Mouse (Mus musculus) stomach, embryonic 15.5 days (tissue): ENCODE data around the gene C530025M09Rik. TPM values are rescaled to one million over a fixed set of nuclear protein-coding genes. Genes with fewer than 3 reads are reported as not detected.

Source experiments
- ATAC-seq: fragments of 200-750 bp; cut with Nextera tagmentation; 2 replicates; pipeline ENCODE4 v1.8.0; 2017; ENCODE audit warnings: low read depth, moderate number of reproducible peaks, moderate TSS enrichment; ENCODE audit not compliant: insufficient read depth, low FRiP score
- H3K27ac ChIP-seq: fragments of 300-500 bp; sonication (generic); 2 replicates; pipeline ENCODE4 v1.5.1; 2015; ENCODE audit warnings: mild to moderate bottlenecking, inconsistent platforms
- H3K27me3 ChIP-seq: fragments of 300-500 bp; sonication (generic); replicated peaks from 2 replicates; pipeline ENCODE4 v1.6.1; 2015; ENCODE audit warnings: inconsistent platforms
- H3K36me3 ChIP-seq: fragments of 300-500 bp; sonication (generic); 2 replicates; pipeline ENCODE4 v1.6.1; 2015; ENCODE audit warnings: inconsistent platforms
- H3K4me1 ChIP-seq: fragments of 300-500 bp; sonication (generic); 2 replicates; pipeline ENCODE4 v1.6.1; 2015; ENCODE audit warnings: inconsistent platforms
- H3K4me2 ChIP-seq: fragments of 300-500 bp; sonication (generic); 2 replicates; pipeline ENCODE4 v1.6.1; 2015; ENCODE audit warnings: mild to moderate bottlenecking, inconsistent platforms
- H3K4me3 ChIP-seq: fragments of 300-500 bp; sonication (generic); replicated peaks from 2 replicates; pipeline ENCODE4 v1.5.1; 2015; ENCODE audit warnings: inconsistent platforms
- H3K9ac ChIP-seq: fragments of 300-500 bp; sonication (generic); 2 replicates; pipeline ENCODE4 v1.6.1; 2015; ENCODE audit warnings: inconsistent platforms
- H3K9me3 ChIP-seq: fragments of 300-500 bp; sonication (generic); 2 replicates; pipeline ENCODE4 v1.6.1; 2016; ENCODE audit warnings: inconsistent platforms
- WGBS: fragments of 180-500 bp; shearing (Covaris S2); methylation state at CpG from one replicate; pipeline ENCODE4 v1.1.7; 2015; 5-methylcytosine and 5-hydroxymethylcytosine counted together
- polyA plus RNA-seq: library from polyadenylated mRNA; unstranded; fragments of >200 nt; fragmentation: Nextera tagmentation; extraction: Ambion mirVana; gene quantifications from 2 replicates; pipeline ENCODE4 v1.2.1, GENCODE M21; 2015

C530025M09Rik gene
- polyA plus RNA-seq, 1 experiment from 2014 or later, result not detected

GRCm38 (mm10) chr2:149832301-149832700, 1.3 kb upstream of the C530025M09Rik start:
- WGBS, result 16% methylated on average over 5 of the region's 5 CpGs
- Histone ChIP-seq H3K4me1 (peaks cover 15% of the 10 kb centered on the region), H3K27ac (no peak overlapping the region), H3K27me3 (peaks cover 26% of the 10 kb centered on the region), H3K4me3 (no peak overlapping the region), H3K9me3 (no peaks in the 10 kb centered on the region), H3K4me2 (peak overlapping the region; percentile 95; the same call in 1 of the 2 replicates), H3K36me3 (no peaks in the 10 kb centered on the region), H3K9ac (no peak overlapping the region)
- ATAC-seq, result no peak

GRCm38 (mm10) chr2:149831459-149832245, 639 bp upstream of the C530025M09Rik start:
- 0 out of 2 replicates have a peak, but pooled peaks have one; percentile 6 for ATAC-seq
- H3K9me3 ChIP-seq, result no peaks in the 10 kb centered on the region
- peaks cover 26% of the 10 kb centered on the region for H3K27me3 ChIP-seq
- H3K4me2 ChIP-seq, result peak overlapping the region; percentile 95
- no peak overlapping the region for H3K27ac ChIP-seq
- WGBS, result 3% methylated on average over 29 of the region's 29 CpGs
- no peaks in the 10 kb centered on the region for H3K36me3 ChIP-seq
- peak overlapping the region; percentile 49 for H3K4me3 ChIP-seq
- no peak overlapping the region for H3K9ac ChIP-seq
- peaks cover 15% of the 10 kb centered on the region for H3K4me1 ChIP-seq

- Histone ChIP-seq H3K9ac (no peak overlapping the region), H3K4me1 (peaks cover 15% of the 10 kb centered on the region), H3K27ac (no peak overlapping the region), H3K27me3 (peaks cover 26% of the 10 kb centered on the region), H3K36me3 (no peaks in the 10 kb centered on the region), H3K4me2 (peak overlapping the region; percentile 95), H3K9me3 (no peaks in the 10 kb centered on the region), H3K4me3 (peak overlapping the region; percentile 49)
- ATAC-seq, result peak; percentile 57; the same call in 1 of the 2 replicates
- 4% methylated on average over 26 of the region's 26 CpGs for WGBS
Measured at GRCm38 (mm10) chr2:149829955-149830535, 968 bp downstream of the C530025M09Rik start.

- Histone ChIP-seq H3K9me3 (no peaks in the 10 kb centered on the region), H3K9ac (no peak within 1 kb of the TSS), H3K4me2 (peak within 1 kb of the TSS; percentile 95), H3K27me3 (peaks cover 26% of the 10 kb centered on the region), H3K4me1 (peaks cover 15% of the 10 kb centered on the region), H3K36me3 (no peaks in the 10 kb centered on the region), H3K4me3 (peak within 1 kb of the TSS; percentile 49), H3K27ac (no peak within 1 kb of the TSS)
- 77% methylated on average over 2 of the region's 2 CpGs for WGBS
- ATAC-seq, result no peak
Measured at GRCm38 (mm10) chr2:149828911-149829310, 2.1 kb downstream of the C530025M09Rik start, which contains the start of gene Syndig1. TSS of gene Syndig1 (plus strand) at chr2:149829211.

GRCm38 (mm10) chr2:149820201-149820600, 10.8 kb downstream of the C530025M09Rik start:
- 47% methylated on average over 2 of the region's 2 CpGs for WGBS
- no peak overlapping the region for H3K4me3 ChIP-seq
- H3K36me3 ChIP-seq, result no peaks in the 10 kb centered on the region
- H3K27me3 ChIP-seq, result no peaks in the 10 kb centered on the region
- H3K4me1 ChIP-seq, result no peaks in the 10 kb centered on the region
- H3K9ac ChIP-seq, result no peak overlapping the region
- ATAC-seq, result no peak
- no peaks in the 10 kb centered on the region for H3K9me3 ChIP-seq
- H3K4me2 ChIP-seq, result no peak overlapping the region
- no peak overlapping the region for H3K27ac ChIP-seq

- H3K4me1 ChIP-seq, result no peaks in the 10 kb centered on the region
- H3K9me3 ChIP-seq, result no peaks in the 10 kb centered on the region
- H3K36me3 ChIP-seq, result no peaks in the 10 kb centered on the region
- no peaks in the 10 kb centered on the region for H3K27me3 ChIP-seq
- H3K4me2 ChIP-seq, result no peak overlapping the region
- no peak overlapping the region for H3K9ac ChIP-seq
- H3K27ac ChIP-seq, result no peak overlapping the region
- no peak for ATAC-seq
- no peak overlapping the region for H3K4me3 ChIP-seq
- WGBS, result 86% methylated on average over 3 of the region's 3 CpGs
Measured at GRCm38 (mm10) chr2:149819751-149820150, 11.3 kb downstream of the C530025M09Rik start.

GRCm38 (mm10) chr2:149818395-149818794, 12.6 kb downstream of the C530025M09Rik start:
- H3K27ac ChIP-seq, result no peak overlapping the region
- H3K4me2 ChIP-seq, result no peak overlapping the region
- H3K4me1 ChIP-seq, result no peaks in the 10 kb centered on the region
- H3K36me3 ChIP-seq, result no peaks in the 10 kb centered on the region
- no peak overlapping the region for H3K9ac ChIP-seq
- H3K9me3 ChIP-seq, result no peaks in the 10 kb centered on the region
- H3K4me3 ChIP-seq, result no peak overlapping the region
- 58% methylated on average over 3 of the region's 3 CpGs for WGBS
- no peak for ATAC-seq
- no peaks in the 10 kb centered on the region for H3K27me3 ChIP-seq

GRCm38 (mm10) chr2:149812899-149813298, 18.1 kb downstream of the C530025M09Rik start:
- H3K9me3 ChIP-seq, result no peaks in the 10 kb centered on the region
- H3K9ac ChIP-seq, result no peak overlapping the region
- H3K27me3 ChIP-seq, result no peaks in the 10 kb centered on the region
- WGBS, result 81% methylated on average over 2 of the region's 2 CpGs
- H3K4me2 ChIP-seq, result no peak overlapping the region
- no peak overlapping the region for H3K27ac ChIP-seq
- no peaks in the 10 kb centered on the region for H3K36me3 ChIP-seq
- H3K4me3 ChIP-seq, result no peak overlapping the region
- H3K4me1 ChIP-seq, result no peaks in the 10 kb centered on the region
- ATAC-seq, result no peak

GRCm38 (mm10) chr2:149805256-149805655, 25.8 kb downstream of the C530025M09Rik start:
- no peak overlapping the region for H3K4me3 ChIP-seq
- H3K27ac ChIP-seq, result no peak overlapping the region
- ATAC-seq, result no peak
- H3K36me3 ChIP-seq, result no peaks in the 10 kb centered on the region
- H3K4me2 ChIP-seq, result no peak overlapping the region
- H3K9me3 ChIP-seq, result no peaks in the 10 kb centered on the region
- 84% methylated on average over 2 of the region's 2 CpGs for WGBS
- no peaks in the 10 kb centered on the region for H3K27me3 ChIP-seq
- no peak overlapping the region for H3K9ac ChIP-seq
- H3K4me1 ChIP-seq, result no peaks in the 10 kb centered on the region

- Histone ChIP-seq H3K9ac (no peak overlapping the region), H3K27ac (no peak overlapping the region), H3K9me3 (no peaks in the 10 kb centered on the region), H3K4me3 (no peak overlapping the region), H3K4me2 (no peak overlapping the region), H3K27me3 (no peaks in the 10 kb centered on the region), H3K4me1 (no peaks in the 10 kb centered on the region), H3K36me3 (no peaks in the 10 kb centered on the region)
- 78% methylated on average over 3 of the region's 3 CpGs for WGBS
- no peak for ATAC-seq
Measured at GRCm38 (mm10) chr2:149804599-149805140, 26.3 kb downstream of the C530025M09Rik start.

GRCm38 (mm10) chr2:149798613-149799012, 32.4 kb downstream of the C530025M09Rik start:
- Histone ChIP-seq H3K9ac (no peak overlapping the region), H3K9me3 (no peaks in the 10 kb centered on the region), H3K4me2 (no peak overlapping the region), H3K27me3 (no peaks in the 10 kb centered on the region), H3K4me1 (no peaks in the 10 kb centered on the region), H3K36me3 (no peaks in the 10 kb centered on the region), H3K4me3 (no peak overlapping the region), H3K27ac (no peak overlapping the region)
- WGBS, result 17% methylated on average over 3 of the region's 3 CpGs
- peak; percentile 56; the same call in 1 of the 2 replicates for ATAC-seq
